In the genomic region with DNA sequence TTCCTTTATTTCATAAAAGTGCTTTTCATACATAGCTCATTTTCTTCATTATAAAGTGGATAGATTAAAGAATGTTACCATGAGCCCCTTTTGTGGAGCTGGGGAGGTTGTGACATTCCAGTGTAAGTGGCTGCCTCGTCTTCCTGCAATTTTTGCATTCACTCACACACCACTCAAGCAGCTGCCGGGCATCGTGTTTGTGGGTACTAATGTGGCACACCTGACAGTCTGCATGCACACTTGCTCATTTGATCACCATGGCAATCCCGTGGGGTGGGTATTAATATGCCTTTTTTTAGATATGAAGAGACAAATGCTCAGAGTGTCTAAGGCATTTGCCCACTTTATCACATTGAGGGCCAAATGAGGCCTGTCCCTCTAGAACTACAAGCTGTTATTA, we compare ENCODE assay signal across 8 mouse cellular contexts. TPM values are rescaled to one million over a fixed set of nuclear protein-coding genes. Genes with fewer than 3 reads are reported as not detected.
ATAC-seq and TF ChIP-seq lines count a peak whose summit lies in the region.
"Had no signal": no experiment of that assay in that cellular context is flagged by ENCODE, and none has a peak within 500 bp of the region (broad histone marks: within the 10 kb centered on the region; RNA-seq: fewer than 3 reads in every experiment).

No protein-coding gene starts in this region.

- no peak overlapping the region for H3ac ChIP-seq in myocyte (ENCODE audit: control insufficient read depth, insufficient read length)

- no peak for TF ChIP-seq POLR2A in myocyte (IDR thresholded peaks at IDR 0.05; ENCODE audit: insufficient read length, low read depth)

- no peak overlapping the region for H3K9ac ChIP-seq in kidney, embryonic 16.5 days (replicated peaks; ENCODE audit: low read length)

- no peaks in the 10 kb centered on the region for H3K36me3 ChIP-seq in myocyte (ENCODE audit: control insufficient read depth, insufficient read depth)
- H3K36me3 ChIP-seq in kidney, embryonic 16.5 days (ENCODE audit: insufficient read depth, low read length), result no peaks in the 10 kb centered on the region
- H3K36me3 ChIP-seq: G1E had no signal

- no peak overlapping the region for H3K27ac ChIP-seq in kidney, embryonic 16.5 days (ENCODE audit: low read length)

- H3K27me3 ChIP-seq in myocyte (ENCODE audit: control insufficient read depth, insufficient read depth, insufficient read length), result peaks cover 4% of the 10 kb centered on the region
- H3K27me3 ChIP-seq in kidney, embryonic 16.5 days (ENCODE audit: insufficient read depth, low read length), result no peaks in the 10 kb centered on the region
- H3K27me3 ChIP-seq: CH12.LX, Patski had no signal

- no peak overlapping the region for H3K4me2 ChIP-seq in myocyte (ENCODE audit: low read depth)
- H3K4me2 ChIP-seq in kidney, embryonic 16.5 days (replicated peaks; ENCODE audit: low read depth, low read length), result no peak overlapping the region

- no peaks in the 10 kb centered on the region for H3K4me1 ChIP-seq in kidney, embryonic 16.5 days (ENCODE audit: insufficient read depth, low read length)

- ATAC-seq in kidney, embryonic 16.5 days (ENCODE audit: low FRiP score, low TSS enrichment), result no peak
- ATAC-seq: activated CD4-positive, CD25-positive, alpha-beta regulatory T cell, adult 4 months; CD4-positive, CD25-positive, alpha-beta regulatory T cell, adult 4 months; Patski had no signal

- H3K9me3 ChIP-seq in kidney, embryonic 16.5 days (ENCODE audit: low read length), result no peaks in the 10 kb centered on the region
- H3K9me3 ChIP-seq: G1E had no signal

- no peaks in the 10 kb centered on the region for H3K79me2 ChIP-seq in myocyte (ENCODE audit: control insufficient read depth, insufficient read depth)

- no peak overlapping the region for H3K4me3 ChIP-seq in myocyte
- H3K4me3 ChIP-seq in kidney, embryonic 16.5 days (ENCODE audit: low read length), result no peak overlapping the region

- 90% methylated on average over 4 of the region's 4 CpGs for WGBS in kidney, embryonic 16.5 days

TF ChIP-seq in myocyte, 11 proteins besides CTCF, POLR2A, EP300 and RAD21:
- TF ChIP-seq CEBPB (IDR thresholded peaks at IDR 0.05; ENCODE audit: insufficient read depth, poor library complexity, severe bottlenecking) (no peak), MYOD1 (IDR thresholded peaks at IDR 0.05; ENCODE audit: control insufficient read depth in 1 of 3, insufficient read length in 2 of 3, low read depth in 2 of 3) (peak in 2 of 3 experiments; percentile 44 to 61), MYOG (IDR thresholded peaks at IDR 0.05; ENCODE audit: control insufficient read depth in 1 of 3, insufficient read depth in 1 of 3, insufficient read length in 2 of 3, low read depth in 2 of 3) (peak in 2 of 3 experiments; percentile 38 to 67), REST (IDR thresholded peaks at IDR 0.05; ENCODE audit: insufficient read depth, insufficient read length) (no peak), SRF (IDR thresholded peaks at IDR 0.05; ENCODE audit: control insufficient read depth, insufficient read length, low read depth) (no peak), TCF12 (IDR thresholded peaks at IDR 0.05; ENCODE audit: insufficient read depth, poor library complexity, severe bottlenecking) (no peak)

RNA-seq across cellular contexts. Expression of a gene that starts 24.9 kb away (rescaled TPM):
- 0.05 TPM for polyA plus RNA-seq in myocyte (2012; fragmentation: generic; extraction: Trizol)
- polyA plus RNA-seq in kidney, embryonic 16.5 days (2015; fragmentation: Nextera tagmentation; extraction: Ambion mirVana), result not detected in 2 replicates
- polyA plus RNA-seq: C2C12; CD4-positive, CD25-positive, alpha-beta regulatory T cell, adult 4 months; G1E had no signal
